Mouse (Mus musculus) T-helper 17 cell (primary cell): ENCODE measurements at regions not wholly inside any gene's neighbourhood (a gene's known extent, or its start where the extent isn't known, plus 50 kb on each side); places are given as distances from the start of the nearest gene placed in this dataset.

Source experiments
- in situ Hi-C, 2 experiments: fragments of 300-600 bp; cut with MboI, MseI; formaldehyde crosslinking; loops; 1 replicate in 1 of 2; 2 replicates in 1 of 2; pipeline ENCODE4 v1.15.1; 2025; ENCODE audit warnings: high pct_unique_total_duplicates in 2 of 2

GRCm38 (mm10) chr14:25394931-25395330 is 64.1 kb upstream of the Zmiz1 start:
- in situ Hi-C loops: no loop called here

GRCm38 (mm10) chr14:25396990-25397531 is 61.9 kb upstream of the Zmiz1 start:
- in situ Hi-C loops: no loop called here

- in situ Hi-C loops: no loop called here
These were observed 61.2 kb upstream of the Zmiz1 start for GRCm38 (mm10) chr14:25397751-25398150.

- in situ Hi-C loops: no loop called here
These were observed 60.2 kb upstream of the Zmiz1 start for GRCm38 (mm10) chr14:25398745-25399144.

GRCm38 (mm10) chr14:25399286-25399685 is 59.7 kb upstream of the Zmiz1 start:
- in situ Hi-C loops: no loop called here

- in situ Hi-C loops: no loop called here
These were observed 57.7 kb upstream of the Zmiz1 start for GRCm38 (mm10) chr14:25401104-25401963.

- in situ Hi-C loops: no loop called here
These were observed 56.6 kb upstream of the Zmiz1 start for GRCm38 (mm10) chr14:25402409-25402808.

- in situ Hi-C loops: no loop called here
These were observed 53.8 kb upstream of the Zmiz1 start for GRCm38 (mm10) chr14:25405191-25405590.

- in situ Hi-C loops: no loop called here
These were observed 52.9 kb upstream of the Zmiz1 start for GRCm38 (mm10) chr14:25406059-25406458.

- in situ Hi-C loops: no loop called here
These were observed 52.4 kb upstream of the Zmiz1 start for GRCm38 (mm10) chr14:25406613-25407012.

- in situ Hi-C loops: no loop called here
These were observed 51.9 kb upstream of the Zmiz1 start for GRCm38 (mm10) chr14:25407111-25407510.
